In the genomic region with DNA sequence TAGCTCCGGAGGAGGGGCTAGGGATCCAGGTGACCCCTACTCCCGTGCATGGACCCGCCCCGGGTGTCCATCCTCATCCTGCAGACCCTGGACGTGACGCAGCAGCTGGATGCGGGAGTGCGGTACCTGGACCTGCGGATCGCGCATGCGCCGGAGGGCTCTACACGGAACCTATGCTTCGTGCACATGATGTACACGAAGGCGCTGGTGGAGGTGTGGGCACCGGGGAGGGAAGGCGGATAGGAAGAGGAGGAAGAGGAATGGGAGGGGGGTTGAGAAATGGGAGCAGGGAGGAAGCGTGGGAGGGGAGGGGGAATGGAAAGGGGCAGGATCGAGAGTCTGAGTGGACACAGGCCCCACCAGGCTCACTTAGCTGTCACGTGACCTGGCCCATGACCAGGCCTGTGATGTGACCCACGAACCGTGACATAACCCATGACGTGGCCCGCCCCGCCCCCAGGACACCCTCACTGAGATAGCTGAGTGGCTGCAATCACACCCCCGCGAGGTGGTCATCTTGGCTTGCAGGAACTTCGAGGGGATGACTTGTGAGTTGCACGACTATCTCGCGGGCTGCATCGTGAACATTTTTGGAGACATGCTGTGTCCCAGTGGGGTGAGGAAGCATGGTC, we compare ENCODE assay signal across 8 mouse cellular contexts. TPM values are rescaled to one million over a fixed set of nuclear protein-coding genes. Genes with fewer than 3 reads are reported as not detected.
DNase-seq lines count a peak whose midpoint lies in the region; ATAC-seq lines count a peak whose summit lies in the region.

No protein-coding gene starts in this region.

- peak; percentile 61 to 70 for DNase-seq in B cell, adult 2 months
- DNase-seq in Muller cell, postnatal 12 days (ENCODE audit: inconsistent ontology term), result peak; percentile 45
- DNase-seq in embryo, embryonic 11 days, result peak; percentile 60
- DNase-seq in heart, postnatal 4 days, result peak; percentile 52
- peak; percentile 69 to 72 for DNase-seq in layer of hippocampus, adult 8-10 months (ENCODE audit: low spot score in 2 of 2)
- peak; percentile 68 for DNase-seq in retina, postnatal 1 day
- DNase-seq in adipocyte (ENCODE audit: low spot score), result no peak

- no peak overlapping the region for H3K27ac ChIP-seq in lung, embryonic 16.5 days (ENCODE audit: low read length)

- peaks cover 37% of the 10 kb centered on the region for H3K36me3 ChIP-seq in lung, embryonic 16.5 days (ENCODE audit: control insufficient read depth, insufficient read depth, low read length)

- ATAC-seq in lung, embryonic 16.5 days (ENCODE audit: low read depth), result peak; percentile 12; the same call in 1 of the 2 replicates

- peak overlapping the region; percentile 46 for H3K9ac ChIP-seq in lung, embryonic 16.5 days (ENCODE audit: low read length)

- peaks cover 26% of the 10 kb centered on the region for H3K4me1 ChIP-seq in lung, embryonic 16.5 days (replicated peaks; ENCODE audit: control insufficient read depth, insufficient read depth, low read length)

- WGBS in lung, embryonic 16.5 days, result 11% methylated on average over 34 of the region's 34 CpGs

- H3K27me3 ChIP-seq in lung, embryonic 16.5 days (ENCODE audit: control insufficient read depth, insufficient read depth, low read depth, low read length), result no peaks in the 10 kb centered on the region

- peak overlapping the region; percentile 44 for H3K4me3 ChIP-seq in lung, embryonic 16.5 days (ENCODE audit: low read length)

- peaks cover 7% of the 10 kb centered on the region; the same call in 1 of the 2 replicates for H3K9me3 ChIP-seq in lung, embryonic 16.5 days (ENCODE audit: control insufficient read depth, low read length)

- peak overlapping the region; percentile 62 for H3K4me2 ChIP-seq in lung, embryonic 16.5 days (ENCODE audit: low read depth, low read length)

RNA-seq across cellular contexts. Expression of a gene that starts 2.1 kb away (rescaled TPM):
- total RNA-seq in heart, postnatal 4 days (2021), result not detected
- total RNA-seq in layer of hippocampus, adult 8-10 months (2022), result 1 to 10 TPM; 4.7 to 7.2 (median 5.7) TPM
- polyA plus RNA-seq in lung, embryonic 16.5 days (2015; fragmentation: Nextera tagmentation; extraction: Ambion mirVana), result 3.0 and 3.9 TPM in 2 replicates

RNA-seq across cellular contexts. Expression of a gene that starts 6.2 kb away (rescaled TPM):
- total RNA-seq in heart, postnatal 4 days (2021), result 10 to 100 TPM; 32.3 to 33.6 TPM
- 10 to 100 TPM; 83.8 to 92.2 (median 89.3) TPM for total RNA-seq in layer of hippocampus, adult 8-10 months (2022)
- 34.6 and 34.8 TPM in 2 replicates for polyA plus RNA-seq in lung, embryonic 16.5 days (2015; fragmentation: Nextera tagmentation; extraction: Ambion mirVana)

RNA-seq across cellular contexts. Expression of a gene that starts 7.6 kb away (rescaled TPM):
- not detected for total RNA-seq in heart, postnatal 4 days (2021)
- total RNA-seq in layer of hippocampus, adult 8-10 months (2022), result 1 to 10 TPM in 1 of 4 experiments, under 1 TPM in 3; 0.35 to 1.0 (median 0.68) TPM
- polyA plus RNA-seq in lung, embryonic 16.5 days (2015; fragmentation: Nextera tagmentation; extraction: Ambion mirVana), result 1.4 and 1.6 TPM in 2 replicates

RNA-seq across cellular contexts. Expression of a gene that starts 8.1 kb away (rescaled TPM):
- total RNA-seq in heart, postnatal 4 days (2021), result 1 to 10 TPM; 2.7 to 3.1 TPM
- 10 to 100 TPM; 14.4 to 18.4 (median 16.9) TPM for total RNA-seq in layer of hippocampus, adult 8-10 months (2022)
- polyA plus RNA-seq in lung, embryonic 16.5 days (2015; fragmentation: Nextera tagmentation; extraction: Ambion mirVana), result 3.6 and 3.7 TPM in 2 replicates

RNA-seq across cellular contexts. Expression of a gene that starts 29.5 kb away (rescaled TPM):
- total RNA-seq in heart, postnatal 4 days (2021), result 1 to 10 TPM; 2.8 to 3.3 TPM
- 10 to 100 TPM in 2 of 4 experiments, 1 to 10 TPM in 2; 4.8 to 15.5 (median 11.4) TPM for total RNA-seq in layer of hippocampus, adult 8-10 months (2022)
- polyA plus RNA-seq in lung, embryonic 16.5 days (2015; fragmentation: Nextera tagmentation; extraction: Ambion mirVana), result 4.8 and 6.0 TPM in 2 replicates

Comparison
In these comparisons a context has a peak if more than half of its experiments do, and no peak if none do; other contexts are left out.
1. RNA of a gene that starts 2.1 kb away (total RNA-seq): 4.7 to 7.2 TPM in layer of hippocampus, adult 8-10 months; not detected in heart, postnatal 4 days; every median in the first group is over 4 times any median in the second.